Mouse (Mus musculus) lung, embryonic 15.5 days (tissue): ENCODE data around the gene Auh. TPM values are rescaled to one million over a fixed set of nuclear protein-coding genes. Genes with fewer than 3 reads are reported as not detected.

Experiments
- ATAC-seq: fragments of 200-750 bp; cut with Nextera tagmentation; 2 replicates; pipeline ENCODE4 v1.8.0; 2017; ENCODE audit warnings: moderate number of reproducible peaks, borderline replicate concordance; ENCODE audit not compliant: low FRiP score, low TSS enrichment; ENCODE audit errors: extremely low read depth
- H3K27ac ChIP-seq: fragments of 300-500 bp; sonication (generic); 2 replicates; pipeline ENCODE4 v1.5.1; 2015; ENCODE audit warnings: moderate library complexity, mild to moderate bottlenecking, inconsistent platforms
- H3K27me3 ChIP-seq: fragments of 300-500 bp; sonication (generic); 2 replicates; pipeline ENCODE4 v1.6.1; 2015; ENCODE audit warnings: inconsistent platforms
- H3K36me3 ChIP-seq: fragments of 300-500 bp; sonication (generic); 2 replicates; pipeline ENCODE4 v1.6.1; 2015; ENCODE audit warnings: inconsistent platforms
- H3K4me1 ChIP-seq: fragments of 300-500 bp; sonication (generic); 2 replicates; pipeline ENCODE4 v1.6.1; 2015; ENCODE audit warnings: inconsistent platforms
- H3K4me2 ChIP-seq: fragments of 300-500 bp; sonication (generic); 2 replicates; pipeline ENCODE4 v1.6.1; 2015; ENCODE audit warnings: inconsistent platforms, mild to moderate bottlenecking, moderate library complexity
- H3K4me3 ChIP-seq: fragments of 300-500 bp; sonication (generic); 2 replicates; pipeline ENCODE4 v1.5.1; 2015; ENCODE audit warnings: mild to moderate bottlenecking, inconsistent platforms
- H3K9ac ChIP-seq: fragments of 300-500 bp; sonication (generic); 2 replicates; pipeline ENCODE4 v1.6.1; 2015; ENCODE audit warnings: inconsistent platforms
- H3K9me3 ChIP-seq: fragments of 300-500 bp; sonication (generic); 2 replicates; pipeline ENCODE4 v1.6.1; 2016; ENCODE audit warnings: inconsistent platforms
- WGBS: fragments of 180-500 bp; shearing (Covaris S2); methylation state at CpG from one replicate; pipeline ENCODE4 v1.1.7; 2015; 5-methylcytosine and 5-hydroxymethylcytosine counted together
- polyA plus RNA-seq: library from polyadenylated mRNA; unstranded; fragments of >200 nt; fragmentation: Nextera tagmentation; extraction: Ambion mirVana; gene quantifications from 2 replicates; pipeline ENCODE4 v1.2.1, GENCODE M21; 2015

Auh gene
- 38.4 and 45.7 TPM in 2 replicates for polyA plus RNA-seq

DNA sequence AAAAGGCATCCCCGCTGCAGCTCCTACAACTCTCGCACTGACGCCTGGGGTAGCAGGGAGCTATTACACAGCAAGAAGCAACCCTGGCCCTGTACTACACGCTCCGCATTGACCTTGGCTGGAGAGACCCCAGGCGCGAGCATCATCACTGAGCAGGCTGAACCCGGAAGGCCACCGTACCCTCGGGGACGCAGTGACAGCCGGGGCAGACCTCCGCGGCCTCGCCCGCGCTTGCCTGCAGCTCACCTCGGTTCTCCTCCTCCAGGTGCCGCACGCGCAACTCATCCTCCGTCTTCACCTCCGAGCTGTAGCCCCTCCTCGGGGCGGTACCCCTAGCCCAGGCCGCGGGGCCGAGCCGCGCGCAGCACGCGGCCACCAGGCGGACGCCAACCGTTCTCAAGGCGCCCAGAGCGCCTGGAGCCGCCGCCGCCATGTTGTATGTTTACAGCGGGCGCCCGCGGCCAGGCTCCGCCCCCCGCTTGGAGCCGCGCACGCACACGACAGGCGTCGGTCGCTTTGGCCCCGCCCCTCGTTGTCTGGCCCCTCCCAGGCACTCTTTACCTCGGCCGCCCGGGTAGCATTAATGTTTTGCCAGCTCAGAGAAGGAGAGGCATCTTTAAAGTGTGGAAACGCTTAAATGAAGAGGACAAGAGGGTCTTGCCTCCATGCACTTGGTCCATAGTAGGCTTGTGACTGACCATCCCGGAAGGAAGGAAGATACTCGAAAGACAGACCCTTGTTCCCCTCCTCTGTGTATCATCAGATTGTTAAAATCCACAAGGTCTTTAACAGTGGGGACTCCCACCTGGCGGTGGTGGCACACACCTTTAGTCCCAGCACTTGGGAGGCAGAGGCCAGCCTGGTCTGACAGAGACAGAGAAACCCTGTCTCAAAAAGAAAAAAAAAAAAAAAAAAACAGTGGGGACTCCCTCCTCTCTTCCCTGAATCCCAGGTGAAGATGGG lies at the start of gene Auh:
Gene Auh, minus strand, starts transcription at position 473 of the 963 bp plus-strand sequence.
- H3K9me3 ChIP-seq: no peaks in the 10 kb centered on the region
- H3K4me1 ChIP-seq: peaks cover 10% of the 10 kb centered on the region
- H3K36me3 ChIP-seq: no peaks in the 10 kb centered on the region
- peak within 1 kb of the TSS; percentile 92 for H3K4me3 ChIP-seq
- no peaks in the 10 kb centered on the region for H3K27me3 ChIP-seq
- ATAC-seq: peak; percentile 97
- H3K4me2 ChIP-seq: peak within 1 kb of the TSS; percentile 71
- peak within 1 kb of the TSS; percentile 73 for H3K27ac ChIP-seq
- WGBS: under 1% methylated on average over 63 of the region's 63 CpGs
- H3K9ac ChIP-seq: peak within 1 kb of the TSS; percentile 79

GRCm38 (mm10) chr13:52978321-52978981 lies 49.0 kb upstream of the Auh start:
- Histone ChIP-seq H3K36me3 (no peaks in the 10 kb centered on the region), H3K4me1 (peaks cover 40% of the 10 kb centered on the region), H3K27ac (peak overlapping the region; percentile 60), H3K27me3 (peaks cover 3% of the 10 kb centered on the region; the same call in 1 of the 2 replicates), H3K4me3 (peak overlapping the region; percentile 59), H3K9ac (peak overlapping the region; percentile 53), H3K9me3 (no peaks in the 10 kb centered on the region), H3K4me2 (peak overlapping the region; percentile 94)
- under 1% methylated on average over 60 of the region's 64 CpGs for WGBS
- ATAC-seq: peak; percentile 8; the same call in 1 of the 2 replicates

- WGBS: 28% methylated on average over 4 of the region's 4 CpGs
- H3K27me3 ChIP-seq: peaks cover 3% of the 10 kb centered on the region; the same call in 1 of the 2 replicates
- H3K4me1 ChIP-seq: peaks cover 40% of the 10 kb centered on the region
- peak overlapping the region; percentile 59 for H3K4me3 ChIP-seq
- no peak overlapping the region for H3K27ac ChIP-seq
- peak overlapping the region; percentile 94 for H3K4me2 ChIP-seq
- no peak for ATAC-seq
- 0 out of 2 replicates have a peak overlapping the region, but pooled peaks have one; percentile 53 for H3K9ac ChIP-seq
- no peaks in the 10 kb centered on the region for H3K9me3 ChIP-seq
- no peaks in the 10 kb centered on the region for H3K36me3 ChIP-seq
These were observed 48.3 kb upstream of the Auh start for GRCm38 (mm10) chr13:52977757-52978156.

DNA sequence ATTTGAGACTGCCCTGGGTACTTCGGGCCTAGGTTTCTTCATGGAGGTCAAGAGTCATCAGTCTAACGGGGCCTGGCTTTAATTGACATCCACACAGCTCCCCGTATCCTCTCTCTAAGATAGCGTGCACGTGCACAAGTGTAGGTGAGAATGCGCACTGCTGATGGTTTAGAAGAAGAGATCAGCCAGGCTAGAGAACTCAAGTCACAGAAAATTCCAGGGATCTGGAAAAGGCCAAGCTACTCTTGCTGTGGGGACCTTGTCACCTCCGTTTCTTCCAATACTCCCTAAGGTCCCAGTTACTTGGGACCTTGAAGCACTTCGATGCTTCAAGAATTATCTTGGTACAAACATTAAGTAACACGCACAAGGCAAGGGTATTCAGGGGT lies 47.7 kb upstream of the Auh start:
- peaks cover 38% of the 10 kb centered on the region for H3K4me1 ChIP-seq
- no peak overlapping the region for H3K4me2 ChIP-seq
- ATAC-seq: no peak
- 86% methylated on average over 9 of the region's 9 CpGs for WGBS
- H3K36me3 ChIP-seq: no peaks in the 10 kb centered on the region
- H3K9me3 ChIP-seq: no peaks in the 10 kb centered on the region
- H3K27me3 ChIP-seq: peaks cover 3% of the 10 kb centered on the region; the same call in 1 of the 2 replicates
- H3K27ac ChIP-seq: no peak overlapping the region
- H3K9ac ChIP-seq: no peak overlapping the region
- H3K4me3 ChIP-seq: no peak overlapping the region

GRCm38 (mm10) chr13:52976510-52977220 lies 47.2 kb upstream of the Auh start:
- no peak overlapping the region for H3K9ac ChIP-seq
- no peak overlapping the region for H3K4me3 ChIP-seq
- WGBS: 50% methylated on average over 16 of the region's 16 CpGs

DNA sequence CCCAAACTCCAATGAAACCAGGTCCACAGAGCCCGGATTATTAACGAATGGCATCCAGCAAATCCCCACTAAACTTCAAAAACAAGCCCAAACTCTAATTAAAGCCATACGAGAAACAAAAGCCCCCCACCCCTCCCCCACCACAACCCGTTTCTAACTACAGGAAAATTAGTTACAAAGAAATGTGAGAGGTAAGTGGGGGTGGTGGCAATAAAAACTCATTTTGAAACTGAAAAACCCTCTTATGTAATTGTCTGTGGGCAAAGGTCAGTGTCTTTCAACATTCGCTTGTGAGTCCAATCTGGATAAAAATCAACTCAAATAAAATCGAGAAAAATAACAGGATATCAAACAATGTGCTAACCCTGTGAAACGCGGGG lies 46.6 kb upstream of the Auh start:
- no peak overlapping the region for H3K9ac ChIP-seq
- WGBS: 55% methylated on average over 8 of the region's 8 CpGs
- H3K27ac ChIP-seq: no peak overlapping the region
- no peak overlapping the region for H3K4me3 ChIP-seq
- H3K9me3 ChIP-seq: no peaks in the 10 kb centered on the region
- no peak overlapping the region for H3K4me2 ChIP-seq
- H3K4me1 ChIP-seq: peaks cover 30% of the 10 kb centered on the region
- ATAC-seq: no peak
- H3K27me3 ChIP-seq: no peaks in the 10 kb centered on the region
- H3K36me3 ChIP-seq: no peaks in the 10 kb centered on the region

More at GRCm38 (mm10) chr13:52976510-52977220, 47.2 kb upstream of the Auh start:
- ATAC-seq: no peak
- H3K4me2 ChIP-seq: no peak overlapping the region
- H3K27me3 ChIP-seq: no peaks in the 10 kb centered on the region
- H3K27ac ChIP-seq: no peak overlapping the region
- peaks cover 32% of the 10 kb centered on the region for H3K4me1 ChIP-seq
- no peaks in the 10 kb centered on the region for H3K9me3 ChIP-seq
- no peaks in the 10 kb centered on the region for H3K36me3 ChIP-seq

DNA sequence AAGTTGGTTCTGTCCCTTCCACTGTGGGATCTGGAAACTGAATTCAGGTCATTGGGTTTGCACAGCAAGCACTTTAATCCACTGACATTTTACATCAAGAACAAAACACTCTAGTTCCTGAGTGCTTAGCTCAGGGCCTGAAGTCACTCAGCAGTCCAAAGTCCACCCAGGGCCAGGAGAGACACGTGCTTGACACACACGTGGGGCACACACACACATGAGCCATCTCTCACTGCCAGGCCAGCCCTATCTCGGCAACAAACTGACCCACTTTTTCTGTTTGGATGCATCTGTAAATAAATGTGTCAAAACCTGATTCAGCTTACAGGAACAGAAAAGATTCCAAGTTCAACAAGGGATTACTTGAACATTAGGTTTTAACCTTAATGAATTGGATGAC lies 45.2 kb upstream of the Auh start:
- Histone ChIP-seq H3K9ac (no peak overlapping the region), H3K36me3 (no peaks in the 10 kb centered on the region), H3K9me3 (no peaks in the 10 kb centered on the region), H3K27ac (no peak overlapping the region), H3K4me2 (no peak overlapping the region), H3K4me3 (no peak overlapping the region), H3K4me1 (peaks cover 30% of the 10 kb centered on the region), H3K27me3 (no peaks in the 10 kb centered on the region)
- WGBS: 56% methylated on average over 3 of the region's 3 CpGs
- ATAC-seq: no peak

DNA sequence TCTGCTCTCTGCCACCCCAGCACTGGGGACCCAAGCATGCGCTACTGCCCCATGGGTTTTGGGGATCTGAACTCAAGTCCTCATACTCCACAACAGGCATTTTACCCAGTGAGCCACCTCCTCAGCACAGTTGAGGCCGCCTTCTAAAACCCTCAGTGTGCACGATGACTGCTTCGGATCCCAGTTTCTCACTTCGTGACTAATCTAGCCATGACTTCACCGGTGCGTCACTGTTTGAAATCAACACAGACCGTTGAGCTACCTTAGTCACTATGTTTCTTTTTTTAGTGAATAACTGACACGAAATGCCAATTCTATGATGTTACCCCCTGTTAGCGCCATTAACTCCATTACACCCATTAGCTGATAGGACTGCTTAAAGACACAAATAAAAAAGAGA lies 43.9 kb upstream of the Auh start:
- 93% methylated on average over 10 of the region's 10 CpGs for whole genome bisulfite sequencing
- no peak overlapping the region for H3K4me3 ChIP-seq
- no peak overlapping the region for H3K9ac ChIP-seq
- H3K9me3 ChIP-seq: no peaks in the 10 kb centered on the region
- peaks cover 23% of the 10 kb centered on the region for H3K4me1 ChIP-seq
- ATAC-seq: no peak
- peaks cover 3% of the 10 kb centered on the region for H3K36me3 ChIP-seq
- H3K4me2 ChIP-seq: no peak overlapping the region
- H3K27me3 ChIP-seq: no peaks in the 10 kb centered on the region
- no peak overlapping the region for H3K27ac ChIP-seq

DNA sequence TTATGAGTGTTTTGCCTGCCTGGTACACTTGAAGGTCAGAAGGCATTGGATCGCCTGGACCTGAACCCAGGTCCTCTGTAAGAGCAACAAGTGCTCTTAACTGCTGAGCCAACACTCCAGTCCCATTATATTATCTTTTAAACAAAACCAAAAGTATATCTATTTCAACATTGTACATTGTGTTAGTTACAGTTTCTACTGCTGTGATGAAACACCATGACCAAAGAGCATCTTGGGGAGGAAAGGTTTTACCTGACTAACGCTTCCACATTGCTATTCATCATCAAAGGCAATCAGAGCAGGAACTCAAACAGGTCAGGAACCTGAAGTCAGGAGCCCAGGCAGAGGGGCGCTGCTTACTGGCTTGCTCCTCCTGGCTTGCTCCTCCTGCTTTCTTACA lies 43.1 kb upstream of the Auh start:
- H3K4me3 ChIP-seq: no peak overlapping the region
- peaks cover 11% of the 10 kb centered on the region for H3K36me3 ChIP-seq
- H3K4me2 ChIP-seq: no peak overlapping the region
- no peak overlapping the region for H3K9ac ChIP-seq
- peaks cover 19% of the 10 kb centered on the region for H3K4me1 ChIP-seq
- WGBS: 81% methylated on average over 3 of the region's 3 CpGs
- H3K9me3 ChIP-seq: no peaks in the 10 kb centered on the region
- H3K27ac ChIP-seq: no peak overlapping the region
- H3K27me3 ChIP-seq: no peaks in the 10 kb centered on the region
- ATAC-seq: no peak

DNA sequence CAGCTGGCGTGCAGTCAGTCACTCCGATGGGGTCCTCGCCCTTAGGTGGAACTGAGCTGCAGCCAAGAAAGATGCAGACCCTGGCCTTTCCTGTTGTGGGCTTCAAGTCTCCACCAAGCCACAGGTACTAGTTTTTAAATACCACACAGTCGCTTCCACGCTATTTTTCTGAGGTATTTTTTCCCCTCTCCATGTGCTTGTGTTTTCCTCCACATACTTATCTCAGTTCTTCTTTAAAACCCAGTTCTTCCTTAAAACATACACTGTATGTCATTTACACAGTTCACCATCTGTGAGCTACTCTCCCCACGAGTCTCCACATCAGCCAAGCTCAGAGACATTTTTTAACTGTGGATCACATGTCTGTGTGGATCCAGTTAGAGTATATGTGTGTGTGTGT lies 41.4 kb upstream of the Auh start:
- Histone ChIP-seq H3K27me3 (no peaks in the 10 kb centered on the region), H3K36me3 (peaks cover 26% of the 10 kb centered on the region), H3K4me2 (no peak overlapping the region), H3K27ac (no peak overlapping the region), H3K4me1 (0 out of 2 replicates have a peak, but pooled peaks cover 5% of the 10 kb centered on the region), H3K4me3 (no peak overlapping the region), H3K9me3 (no peaks in the 10 kb centered on the region), H3K9ac (no peak overlapping the region)
- WGBS: 80% methylated on average over 6 of the region's 6 CpGs
- ATAC-seq: no peak

DNA sequence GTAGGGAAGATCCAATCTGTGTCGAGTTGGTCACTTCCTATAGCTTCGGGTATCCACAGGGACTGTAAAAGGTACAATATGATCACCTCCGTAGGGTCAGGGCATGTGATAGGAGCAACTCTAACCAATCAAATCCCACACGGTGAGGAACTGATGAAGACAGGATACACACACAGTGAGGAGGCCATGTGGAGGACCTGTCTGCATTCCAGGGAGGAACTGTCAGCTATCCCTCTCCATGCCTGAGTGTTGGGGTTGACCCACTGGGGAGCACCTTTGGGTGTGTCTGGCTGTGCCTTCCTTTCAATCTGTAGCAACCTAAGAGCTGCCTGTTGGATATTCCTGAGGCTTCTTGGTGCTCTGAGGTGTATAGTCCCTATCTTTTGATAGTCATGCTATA lies 33.4 kb upstream of the Auh start:
- H3K9ac ChIP-seq: no peak overlapping the region
- H3K9me3 ChIP-seq: no peaks in the 10 kb centered on the region
- ATAC-seq: no peak
- WGBS: 86% methylated on average over 4 of the region's 4 CpGs
- no peak overlapping the region for H3K27ac ChIP-seq
- H3K36me3 ChIP-seq: peaks cover 25% of the 10 kb centered on the region
- H3K27me3 ChIP-seq: no peaks in the 10 kb centered on the region
- H3K4me3 ChIP-seq: no peak overlapping the region
- no peak overlapping the region for H3K4me2 ChIP-seq
- no peaks in the 10 kb centered on the region for H3K4me1 ChIP-seq
